Mouse (Mus musculus) spleen, adult 2 months (tissue): Measurements from ENCODE around the gene Cep350. TPM values are rescaled to one million over a fixed set of nuclear protein-coding genes. Genes with fewer than 3 reads are reported as not detected.

Experiments
- DNase-seq, 2 experiments: peaks; one replicate each; pipeline versions ENCODE4 v3.0.0 to v3.0.0-alpha.2; 2012 to 2021; ENCODE audit warnings: low spot score in 2 of 2, low read depth in 1 of 2
- H3K27ac ChIP-seq: fragments of 200-500 bp; 2 replicates; pipeline ENCODE4 v1.5.1; 2012; ENCODE audit warnings: low read length, inconsistent platforms; ENCODE audit not compliant: insufficient read depth
- H3K27me3 ChIP-seq: fragments of 200-500 bp; 2 replicates; pipeline ENCODE4 v1.6.1; 2012; ENCODE audit warnings: mild to moderate bottlenecking, moderate library complexity, low read length, inconsistent platforms; ENCODE audit not compliant: control insufficient read depth, insufficient read depth
- H3K36me3 ChIP-seq: fragments of 200-500 bp; 2 replicates; pipeline ENCODE4 v1.6.1; 2012; ENCODE audit warnings: mild to moderate bottlenecking, low read length, inconsistent platforms; ENCODE audit not compliant: control insufficient read depth, insufficient read depth
- H3K4me1 ChIP-seq: fragments of 200-500 bp; 2 replicates; pipeline ENCODE4 v1.6.1; 2011; ENCODE audit warnings: inconsistent platforms; ENCODE audit not compliant: control insufficient read depth, insufficient read depth, insufficient read length
- H3K4me3 ChIP-seq: fragments of 200-500 bp; 2 replicates; pipeline ENCODE4 v1.5.1; 2011; ENCODE audit warnings: mild to moderate bottlenecking, inconsistent platforms; ENCODE audit not compliant: insufficient read depth, insufficient read length; ENCODE audit errors: extremely low read depth
- CTCF ChIP-seq: fragments of 200-500 bp; IDR thresholded peaks from 2 replicates; pipeline ENCODE4 v1.5.1; 2011; ENCODE audit warnings: mild to moderate bottlenecking, inconsistent platforms; ENCODE audit not compliant: insufficient read depth, insufficient read length, insufficient replicate concordance; ENCODE audit errors: extremely low read depth
- POLR2A ChIP-seq: fragments of 200-500 bp; IDR thresholded peaks from 2 replicates; pipeline ENCODE4 v1.6.1; 2011; ENCODE audit warnings: low read depth, low read length, inconsistent platforms
- WGBS: fragments of 180-500 bp; shearing (Covaris S2); methylation state at CpG from one replicate; pipeline ENCODE4 v1.1.7; 2018; 5-methylcytosine and 5-hydroxymethylcytosine counted together
- polyA plus RNA-seq: library from polyadenylated mRNA; depleted of rRNA; stranded (reverse); fragments of >200 nt; gene quantifications from 2 replicates; pipeline ENCODE4 v1.2.3, GENCODE M21; 2012

Cep350 gene
- polyA plus RNA-seq, 1 experiment, result 5.2 TPM

GRCm38 (mm10) chr1:155844235-155844634 is 128.8 kb downstream of the Cep350 start:
- Histone ChIP-seq H3K27ac (no peak overlapping the region), H3K4me3 (no peak overlapping the region), H3K4me1 (no peaks in the 10 kb centered on the region), H3K36me3 (peaks cover 25% of the 10 kb centered on the region), H3K27me3 (no peaks in the 10 kb centered on the region)
- DNase-seq, result no peak
- TF ChIP-seq POLR2A, result no peak
- TF ChIP-seq CTCF, result no peak
- 86% methylated on average over 5 of the region's 5 CpGs for WGBS

- 87% methylated on average over 4 of the region's 4 CpGs for WGBS
- no peak for DNase-seq
- Histone ChIP-seq H3K4me1 (no peaks in the 10 kb centered on the region), H3K27ac (no peak overlapping the region), H3K27me3 (no peaks in the 10 kb centered on the region), H3K36me3 (peaks cover 22% of the 10 kb centered on the region), H3K4me3 (no peak overlapping the region)
- TF ChIP-seq CTCF, result no peak
- TF ChIP-seq POLR2A, result no peak
Observed at GRCm38 (mm10) chr1:155843538-155843937, 129.5 kb downstream of the Cep350 start.

- H3K27ac ChIP-seq, result no peak overlapping the region
- no peaks in the 10 kb centered on the region for H3K27me3 ChIP-seq
- no peak overlapping the region for H3K4me3 ChIP-seq
- no peaks in the 10 kb centered on the region for H3K36me3 ChIP-seq
- WGBS, result 70% methylated on average over 2 of the region's 2 CpGs
- no peaks in the 10 kb centered on the region for H3K4me1 ChIP-seq
- no peak for TF ChIP-seq CTCF
- no peak for TF ChIP-seq POLR2A
- no peak for DNase-seq
Observed at GRCm38 (mm10) chr1:155835667-155836066, 137.4 kb downstream of the Cep350 start.

GRCm38 (mm10) chr1:155833610-155834009 is 139.4 kb downstream of the Cep350 start:
- no peak overlapping the region for H3K27ac ChIP-seq
- no peaks in the 10 kb centered on the region for H3K27me3 ChIP-seq
- H3K4me1 ChIP-seq, result no peaks in the 10 kb centered on the region
- H3K36me3 ChIP-seq, result no peaks in the 10 kb centered on the region
- no peak for TF ChIP-seq CTCF
- DNase-seq, result no peak
- 95% methylated on average over 9 of the region's 9 CpGs for WGBS
- no peak overlapping the region for H3K4me3 ChIP-seq

GRCm38 (mm10) chr1:155831958-155832357 is 141.1 kb downstream of the Cep350 start:
- no peak overlapping the region for H3K27ac ChIP-seq
- no peak for DNase-seq
- H3K4me1 ChIP-seq, result no peaks in the 10 kb centered on the region
- no peaks in the 10 kb centered on the region for H3K27me3 ChIP-seq
- 82% methylated on average over 3 of the region's 3 CpGs for WGBS
- H3K36me3 ChIP-seq, result no peaks in the 10 kb centered on the region
- TF ChIP-seq POLR2A, result no peak
- TF ChIP-seq CTCF, result no peak
- no peak overlapping the region for H3K4me3 ChIP-seq

GRCm38 (mm10) chr1:155830861-155831260 is 142.2 kb downstream of the Cep350 start:
- no peaks in the 10 kb centered on the region for H3K27me3 ChIP-seq
- no peaks in the 10 kb centered on the region for H3K4me1 ChIP-seq
- no peak overlapping the region for H3K4me3 ChIP-seq
- WGBS, result 78% methylated on average over 6 of the region's 6 CpGs
- no peak for DNase-seq
- H3K36me3 ChIP-seq, result no peaks in the 10 kb centered on the region
- TF ChIP-seq CTCF, result no peak
- no peak overlapping the region for H3K27ac ChIP-seq

- TF ChIP-seq CTCF (no peak), POLR2A (no peak)
Observed at GRCm38 (mm10) chr1:155827703-155828295, 145.3 kb downstream of the Cep350 start.

More at GRCm38 (mm10) chr1:155827703-155828295, 145.3 kb downstream of the Cep350 start:
- WGBS, result 69% methylated on average over 8 of the region's 8 CpGs
- no peak overlapping the region for H3K27ac ChIP-seq
- H3K36me3 ChIP-seq, result no peaks in the 10 kb centered on the region
- DNase-seq, result no peak
- H3K4me3 ChIP-seq, result no peak overlapping the region
- H3K27me3 ChIP-seq, result no peaks in the 10 kb centered on the region
- no peaks in the 10 kb centered on the region for H3K4me1 ChIP-seq
